Mouse (Mus musculus) intestine, embryonic 14.5 days (tissue): ENCODE data around the gene Cdkl5. TPM values are rescaled to one million over a fixed set of nuclear protein-coding genes. Genes with fewer than 3 reads are reported as not detected.

Experiments
- ATAC-seq: fragments of 200-750 bp; cut with Nextera tagmentation; replicated peaks from 2 replicates; pipeline ENCODE4 v1.8.0; 2017; ENCODE audit warnings: low read depth, moderate number of reproducible peaks, moderate TSS enrichment, moderate library complexity; ENCODE audit not compliant: low FRiP score, low TSS enrichment
- DNase-seq: peaks from one replicate; pipeline ENCODE4 v3.0.0-alpha.2; 2018; ENCODE audit warnings: low spot score
- H3K27ac ChIP-seq: fragments of 300-500 bp; sonication (generic); 2 replicates; pipeline ENCODE4 v1.5.1; 2014; ENCODE audit warnings: low read depth, mild to moderate bottlenecking, control low read depth
- H3K27me3 ChIP-seq: fragments of 300-500 bp; sonication (generic); replicated peaks from 2 replicates; pipeline ENCODE4 v1.6.1; 2014; ENCODE audit warnings: low read length, control low read depth; ENCODE audit not compliant: control insufficient read depth, insufficient read depth
- H3K36me3 ChIP-seq: fragments of 300-500 bp; sonication (generic); 2 replicates; pipeline ENCODE4 v1.6.1; 2014; ENCODE audit warnings: low read length, control low read depth; ENCODE audit not compliant: control insufficient read depth, insufficient read depth
- H3K4me1 ChIP-seq: fragments of 300-500 bp; sonication (generic); replicated peaks from 2 replicates; pipeline ENCODE4 v1.6.1; 2014; ENCODE audit warnings: low read length, control low read depth, mixed read lengths; ENCODE audit not compliant: control insufficient read depth, insufficient read depth
- H3K4me2 ChIP-seq: fragments of 300-500 bp; sonication (generic); 2 replicates; pipeline ENCODE4 v1.6.1; 2014; ENCODE audit warnings: low read length
- H3K4me3 ChIP-seq: fragments of 300-500 bp; sonication (generic); 2 replicates; pipeline ENCODE4 v1.5.1; 2014; ENCODE audit warnings: low read depth, low read length, control low read depth, mixed read lengths
- H3K9ac ChIP-seq: fragments of 300-500 bp; sonication (generic); 2 replicates; pipeline ENCODE4 v1.6.1; 2014; ENCODE audit warnings: mild to moderate bottlenecking, low read length
- H3K9me3 ChIP-seq: fragments of 300-500 bp; sonication (generic); 2 replicates; pipeline ENCODE4 v1.6.1; 2016; ENCODE audit warnings: low read length, control low read depth; ENCODE audit not compliant: control insufficient read depth
- WGBS: fragments of 180-500 bp; shearing (Covaris S2); extraction: QIAGEN DNeasy Blood & Tissue Kit; methylation state at CpG from one replicate; pipeline ENCODE4 v1.1.7; 2014; 5-methylcytosine and 5-hydroxymethylcytosine counted together
- polyA plus RNA-seq: library from polyadenylated mRNA; unstranded; fragments of >200 nt; fragmentation: Nextera tagmentation; extraction: Ambion mirVana; gene quantifications from 2 replicates; pipeline ENCODE4 v1.2.1, GENCODE M21; 2014

Cdkl5 gene
- 2.6 and 2.8 TPM in 2 replicates for polyA plus RNA-seq

DNA sequence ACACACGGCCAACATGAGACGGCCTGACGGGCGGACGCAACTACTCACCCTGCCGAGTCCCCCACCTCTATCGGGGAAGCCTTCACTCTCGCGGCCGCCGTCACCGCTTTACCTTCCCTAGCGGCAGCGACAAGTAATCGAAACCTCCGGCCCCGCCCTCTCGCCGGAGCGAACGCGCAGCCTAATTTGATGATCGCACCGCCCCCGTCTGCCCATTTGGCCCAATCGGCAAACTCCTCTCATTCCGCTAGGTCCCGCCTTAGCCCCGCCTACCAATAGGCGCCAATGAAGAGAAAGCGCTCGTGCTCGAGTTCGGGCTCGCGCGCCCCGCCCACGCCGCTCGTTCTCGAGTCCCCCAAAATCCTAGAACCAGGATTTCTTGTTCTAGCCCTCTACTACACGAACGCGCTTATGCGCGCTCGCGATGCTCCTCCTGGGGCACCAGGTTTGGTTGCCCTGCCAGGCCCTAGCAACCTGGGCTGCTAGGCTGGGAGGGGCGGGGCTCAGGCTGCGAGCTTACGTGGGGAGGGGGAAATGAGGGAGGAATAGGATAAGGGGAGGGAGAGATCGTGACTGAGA lies at the start of gene Cdkl5:
Gene Cdkl5, minus strand, starts transcription at position 162 of the 579 bp plus-strand sequence.
- Histone ChIP-seq H3K9ac (peak within 1 kb of the TSS; percentile 50), H3K36me3 (no peaks in the 10 kb centered on the region), H3K4me2 (peak within 1 kb of the TSS; percentile 52), H3K27ac (peak within 1 kb of the TSS; percentile 65; the same call in 1 of the 2 replicates), H3K9me3 (no peaks in the 10 kb centered on the region), H3K27me3 (no peaks in the 10 kb centered on the region; the same call in 1 of the 2 replicates), H3K4me1 (no peaks in the 10 kb centered on the region), H3K4me3 (peak within 1 kb of the TSS; percentile 52)
- 11% methylated on average over 53 of the region's 53 CpGs for WGBS
- peak; percentile 95 for ATAC-seq
- DNase-seq: peak; percentile 90

DNA sequence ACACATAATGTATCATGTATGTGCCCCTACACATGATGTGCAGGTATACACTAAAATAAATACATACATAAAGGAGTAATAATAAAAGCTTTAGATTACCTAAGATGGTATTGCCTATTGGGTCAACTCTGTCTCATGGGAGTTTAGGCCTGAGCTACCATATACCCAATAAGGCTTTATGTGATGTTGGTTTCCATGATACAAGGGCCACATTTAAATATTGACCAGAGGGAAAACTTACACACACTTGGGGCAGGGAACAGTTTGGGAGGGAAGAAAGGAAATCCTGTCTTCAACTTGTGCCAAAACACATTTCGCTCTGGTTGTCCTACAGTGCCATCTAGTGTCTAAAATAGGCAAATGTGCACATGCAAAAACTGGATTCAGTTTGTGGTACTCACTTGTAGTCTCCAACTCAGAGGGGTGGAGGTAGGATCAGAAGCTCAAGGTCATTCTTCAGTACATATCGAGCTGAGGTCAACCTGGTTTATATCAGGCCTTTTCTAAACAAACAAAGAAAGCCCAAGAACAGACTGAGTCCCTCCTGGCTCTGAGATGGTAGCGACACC lies 38.8 kb upstream of the Cdkl5 start:
- no peak for ATAC-seq
- Histone ChIP-seq H3K27me3 (no peaks in the 10 kb centered on the region), H3K4me1 (no peaks in the 10 kb centered on the region), H3K4me3 (no peak overlapping the region), H3K36me3 (no peaks in the 10 kb centered on the region), H3K4me2 (no peak overlapping the region), H3K9me3 (no peaks in the 10 kb centered on the region), H3K9ac (no peak overlapping the region), H3K27ac (no peak overlapping the region)
- peak; percentile 57 for DNase-seq
- WGBS: 38% methylated on average over 3 of the region's 3 CpGs

DNA sequence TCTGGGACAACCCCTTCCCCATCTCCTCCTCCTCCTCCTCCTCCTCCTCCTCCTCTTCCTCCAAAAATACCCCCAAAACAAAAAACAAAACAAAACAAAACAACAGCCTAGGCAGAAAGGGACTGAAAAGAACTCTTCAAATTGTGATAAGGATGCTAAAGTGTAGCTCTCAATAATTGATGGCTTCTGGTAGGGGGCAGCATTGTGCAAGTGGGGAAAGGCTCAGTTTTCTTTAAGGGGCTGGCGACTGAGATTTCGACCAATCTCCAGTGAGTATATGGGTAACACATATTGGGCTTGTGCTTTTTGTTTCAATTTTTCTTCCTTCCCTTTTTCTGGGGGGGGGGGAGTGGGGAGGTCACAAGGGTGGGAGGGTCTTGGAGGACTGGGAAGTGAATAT lies 37.9 kb upstream of the Cdkl5 start:
- 40% methylated on average over 2 of the region's 2 CpGs for WGBS
- ATAC-seq (no peak), DNase-seq (no peak)
- no peaks in the 10 kb centered on the region for H3K4me1 ChIP-seq
- no peaks in the 10 kb centered on the region for H3K27me3 ChIP-seq
- no peak overlapping the region for H3K4me3 ChIP-seq
- H3K9ac ChIP-seq: no peak overlapping the region
- no peak overlapping the region for H3K4me2 ChIP-seq
- H3K36me3 ChIP-seq: no peaks in the 10 kb centered on the region
- H3K9me3 ChIP-seq: no peaks in the 10 kb centered on the region
- no peak overlapping the region for H3K27ac ChIP-seq

GRCm38 (mm10) chrX:161030233-161030632 lies 35.7 kb upstream of the Cdkl5 start:
- DNase-seq: no peak
- H3K27ac ChIP-seq: no peak overlapping the region
- no peak overlapping the region for H3K9ac ChIP-seq
- no peaks in the 10 kb centered on the region for H3K4me1 ChIP-seq
- H3K4me3 ChIP-seq: no peak overlapping the region
- H3K27me3 ChIP-seq: no peaks in the 10 kb centered on the region
- ATAC-seq: no peak
- H3K4me2 ChIP-seq: no peak overlapping the region
- H3K36me3 ChIP-seq: no peaks in the 10 kb centered on the region
- H3K9me3 ChIP-seq: no peaks in the 10 kb centered on the region

DNA sequence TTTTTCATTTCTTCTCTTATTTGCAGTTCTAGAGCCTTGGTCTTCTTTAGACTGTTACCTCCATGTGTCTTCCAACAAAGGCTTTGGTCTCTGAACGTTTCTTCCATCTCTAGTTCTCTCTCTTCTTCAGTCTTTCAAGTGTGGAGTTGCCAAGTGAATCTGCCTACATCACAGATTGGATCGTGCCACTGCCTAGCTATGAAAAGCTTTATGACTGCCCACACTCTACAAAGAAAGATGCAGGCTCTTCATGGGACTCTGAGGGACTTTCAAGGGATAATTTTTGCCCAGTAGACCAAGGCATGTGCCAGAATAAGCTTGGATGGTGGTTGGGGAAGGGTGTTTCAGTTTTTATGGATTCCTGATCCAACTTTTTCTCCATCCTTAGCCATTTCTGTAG lies 30.0 kb upstream of the Cdkl5 start:
- 70% methylated on average over 2 of the region's 2 CpGs for WGBS
- H3K9ac ChIP-seq: no peak overlapping the region
- no peaks in the 10 kb centered on the region for H3K36me3 ChIP-seq
- no peak overlapping the region for H3K4me2 ChIP-seq
- ATAC-seq (no peak), DNase-seq (no peak)
- H3K4me1 ChIP-seq: no peaks in the 10 kb centered on the region
- no peaks in the 10 kb centered on the region for H3K9me3 ChIP-seq
- H3K4me3 ChIP-seq: no peak overlapping the region
- H3K27me3 ChIP-seq: no peaks in the 10 kb centered on the region
- H3K27ac ChIP-seq: no peak overlapping the region

GRCm38 (mm10) chrX:161021548-161021947 lies 27.0 kb upstream of the Cdkl5 start:
- DNase-seq (no peak), ATAC-seq (no peak)
- Histone ChIP-seq H3K9ac (no peak overlapping the region), H3K9me3 (no peaks in the 10 kb centered on the region), H3K27ac (no peak overlapping the region), H3K4me1 (no peaks in the 10 kb centered on the region), H3K4me2 (no peak overlapping the region), H3K4me3 (no peak overlapping the region), H3K36me3 (no peaks in the 10 kb centered on the region), H3K27me3 (no peaks in the 10 kb centered on the region; the same call in 1 of the 2 replicates)
- 82% methylated on average over 7 of the region's 7 CpGs for WGBS

- WGBS: 57% methylated on average over 1 of the region's 1 CpGs
These were observed 23.7 kb upstream of the Cdkl5 start for GRCm38 (mm10) chrX:161018179-161018578.

GRCm38 (mm10) chrX:161006272-161006671 lies 11.8 kb upstream of the Cdkl5 start:
- Histone ChIP-seq H3K4me2 (no peak overlapping the region), H3K27ac (no peak overlapping the region), H3K9me3 (no peaks in the 10 kb centered on the region), H3K9ac (no peak overlapping the region), H3K36me3 (no peaks in the 10 kb centered on the region), H3K4me3 (no peak overlapping the region), H3K4me1 (no peaks in the 10 kb centered on the region), H3K27me3 (0 out of 2 replicates have a peak, but pooled peaks cover 4% of the 10 kb centered on the region)
- WGBS: 86% methylated on average over 1 of the region's 1 CpGs
- ATAC-seq (no peak), DNase-seq (no peak)

More at GRCm38 (mm10) chrX:161018179-161018578, 23.7 kb upstream of the Cdkl5 start:
- Histone ChIP-seq H3K36me3 (no peaks in the 10 kb centered on the region), H3K9me3 (no peaks in the 10 kb centered on the region), H3K4me2 (no peak overlapping the region), H3K4me1 (no peaks in the 10 kb centered on the region), H3K4me3 (no peak overlapping the region), H3K27me3 (no peaks in the 10 kb centered on the region; the same call in 1 of the 2 replicates), H3K9ac (no peak overlapping the region), H3K27ac (no peak overlapping the region)
- ATAC-seq (no peak), DNase-seq (no peak)

DNA sequence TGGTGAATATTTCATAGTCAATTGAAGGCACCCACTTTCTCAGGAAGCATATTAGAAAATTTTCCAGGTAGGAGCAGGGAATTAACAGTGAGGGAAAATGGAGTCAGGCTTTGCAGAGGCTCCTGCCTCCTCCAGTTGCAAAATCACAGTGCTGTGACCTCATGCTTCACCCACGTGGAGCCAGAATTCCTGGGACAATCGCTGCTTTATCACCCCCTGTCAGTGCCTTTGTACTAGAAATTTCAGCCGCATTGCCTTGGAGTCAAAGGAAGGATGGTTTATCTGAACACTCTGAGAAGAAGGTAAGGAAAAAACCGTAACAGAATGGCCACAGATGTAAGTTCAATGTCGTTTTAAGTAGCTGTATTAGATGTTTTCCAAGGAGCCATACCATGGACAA lies 1.5 kb upstream of the Cdkl5 start:
- Histone ChIP-seq H3K27ac (no peak overlapping the region), H3K4me2 (peak overlapping the region; percentile 44), H3K4me1 (no peaks in the 10 kb centered on the region), H3K9me3 (no peaks in the 10 kb centered on the region), H3K9ac (no peak overlapping the region), H3K27me3 (peaks cover 6% of the 10 kb centered on the region; the same call in 1 of the 2 replicates), H3K36me3 (no peaks in the 10 kb centered on the region), H3K4me3 (peak overlapping the region; percentile 52; the same call in 1 of the 2 replicates)
- DNase-seq (no peak), ATAC-seq (no peak)
- WGBS: 17% methylated on average over 5 of the region's 5 CpGs
